Mouse (Mus musculus) urinary bladder, postnatal 25 days (tissue): ENCODE results near the gene Slc38a6.

Source experiments
- DNase-seq: peaks from one replicate; pipeline ENCODE4 v3.0.0; 2022; ENCODE audit warnings: low spot score

Gene Slc38a6

DNA sequence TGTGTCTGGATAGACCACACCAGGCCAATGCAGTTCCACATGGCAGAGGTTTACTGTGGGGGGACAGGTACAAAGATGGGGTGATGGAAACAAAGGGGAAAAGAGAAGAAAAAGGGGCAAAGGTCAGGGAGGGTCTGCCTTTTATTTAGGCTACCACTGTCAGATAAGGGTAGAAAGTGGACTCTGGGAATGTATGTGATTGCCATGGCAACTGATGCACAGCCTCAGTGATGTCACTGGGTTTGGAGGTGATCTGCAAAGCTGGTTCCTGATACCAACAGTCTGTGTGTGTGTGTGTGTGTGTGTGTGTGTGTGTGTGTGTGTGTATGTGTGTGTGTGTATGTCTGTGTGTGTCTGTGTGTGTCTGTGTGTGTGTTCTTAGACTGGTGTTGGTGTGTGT lies 106.4 kb downstream of the Slc38a6 start:
- no peak for DNase-seq

DNA sequence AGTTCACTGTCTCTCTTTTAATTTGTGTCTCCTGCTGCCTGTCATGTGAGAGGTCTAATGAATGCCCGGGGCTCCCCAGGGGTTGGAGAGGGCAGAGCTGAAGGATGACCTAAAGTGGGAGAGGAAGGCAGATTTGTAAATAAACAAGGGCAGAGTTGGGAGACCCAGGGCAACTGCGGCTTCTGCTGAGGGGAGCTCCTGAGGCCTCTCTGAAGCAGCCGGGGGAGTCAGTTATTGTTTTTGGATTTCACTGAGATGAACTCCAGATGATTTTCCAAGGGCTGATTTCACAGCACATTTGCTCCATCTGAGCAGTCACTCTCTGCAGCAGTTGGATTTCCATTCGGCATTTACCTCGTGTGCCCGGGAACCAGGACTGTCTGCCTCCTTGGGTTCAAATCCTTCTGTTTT lies 107.3 kb downstream of the Slc38a6 start:
- DNase-seq, result no peak

DNA sequence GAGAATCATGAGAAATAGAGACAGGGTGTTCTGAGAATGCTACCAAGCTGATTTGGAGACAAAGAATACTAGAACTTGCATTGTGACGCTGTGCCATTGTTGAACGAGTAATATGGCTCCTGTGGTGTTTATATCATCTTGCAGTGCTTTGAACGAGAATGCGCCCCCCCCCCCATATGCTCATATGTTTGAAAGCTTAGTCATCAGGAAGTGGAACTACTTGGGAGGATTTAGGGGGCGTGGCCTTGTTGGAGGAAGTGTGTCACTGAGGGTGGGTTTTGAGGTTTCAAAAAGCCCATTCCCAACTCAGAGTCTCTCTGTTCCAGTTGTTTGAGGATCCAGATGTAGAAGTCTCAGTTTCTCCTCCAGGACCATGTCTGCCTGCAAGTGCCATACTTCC lies 108.0 kb downstream of the Slc38a6 start:
- no peak for DNase-seq

DNA sequence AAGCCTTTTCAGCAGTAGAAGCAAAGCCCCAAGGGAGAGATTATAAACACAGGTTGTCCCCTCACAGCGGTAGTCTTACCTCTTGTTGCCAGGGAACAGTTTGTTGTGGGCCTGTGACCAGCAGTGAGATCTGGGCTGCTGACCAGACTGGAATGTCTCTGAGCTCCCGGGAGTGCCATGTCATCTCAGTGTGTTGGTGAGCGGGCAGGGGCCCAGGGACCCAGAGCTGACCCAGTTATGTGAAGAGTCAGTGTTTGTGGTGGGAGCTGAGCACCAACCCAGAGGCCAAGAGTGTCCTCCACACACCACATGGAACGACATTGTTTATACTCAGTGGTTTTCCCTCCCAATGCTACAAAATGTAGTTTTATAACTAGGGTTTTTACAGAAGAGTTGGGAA lies 112.8 kb downstream of the Slc38a6 start:
- DNase-seq, result no peak

DNA sequence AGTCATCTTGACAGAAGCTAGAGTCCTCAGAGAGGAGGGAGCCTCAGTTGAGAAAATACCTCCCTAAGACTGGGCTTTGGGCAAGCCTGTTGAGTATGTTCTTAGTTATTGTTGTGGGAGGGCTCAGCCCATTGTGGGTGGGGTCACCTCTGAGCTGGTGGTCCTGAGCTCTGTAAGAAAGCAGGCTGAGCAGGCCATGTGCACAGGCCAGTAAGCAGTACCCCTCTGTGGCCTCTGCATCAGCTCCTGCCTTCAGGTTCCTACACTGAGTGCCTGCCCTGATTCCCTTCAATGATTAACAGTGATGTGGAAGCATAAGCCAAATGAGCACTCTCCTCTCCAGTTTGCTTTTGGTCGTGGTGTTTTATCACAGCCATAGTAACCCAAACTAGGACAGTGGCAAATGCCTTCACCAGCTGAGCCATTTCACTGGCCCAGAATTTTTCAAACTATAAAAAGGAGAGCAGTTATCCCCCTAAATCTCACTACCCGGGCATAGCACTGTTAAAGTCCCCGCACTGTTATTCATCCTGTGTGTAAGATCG lies 114.0 kb downstream of the Slc38a6 start:
- no peak for DNase-seq

DNA sequence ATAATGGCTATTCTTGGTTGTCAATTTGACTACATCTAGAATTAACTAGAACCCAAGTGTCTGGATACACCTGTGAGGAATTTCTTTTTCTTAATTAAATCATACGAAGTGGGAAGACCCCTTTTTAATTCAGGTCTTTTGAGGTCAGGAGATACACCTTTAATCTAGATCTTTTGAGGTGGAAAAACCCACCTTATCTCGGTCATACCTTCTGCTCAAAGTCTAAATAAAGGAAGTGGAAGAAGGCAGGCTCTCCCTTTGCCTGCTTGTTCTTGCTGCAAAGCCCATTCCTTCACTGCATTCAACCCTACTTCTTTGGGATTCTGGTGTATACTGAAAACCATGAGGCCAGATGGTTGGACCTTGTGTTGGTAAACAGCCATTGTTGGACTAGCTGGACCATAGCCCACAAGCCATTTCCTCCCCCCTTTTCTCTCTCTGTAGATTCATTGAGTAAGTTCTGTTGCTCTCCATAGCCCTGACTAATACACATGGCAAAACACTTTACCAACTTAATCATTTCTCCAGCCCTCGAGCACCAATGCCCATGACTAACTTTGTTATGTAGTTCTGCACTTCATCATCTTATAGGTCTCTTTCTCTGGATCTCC lies 115.0 kb downstream of the Slc38a6 start:
- no peak for DNase-seq

DNA sequence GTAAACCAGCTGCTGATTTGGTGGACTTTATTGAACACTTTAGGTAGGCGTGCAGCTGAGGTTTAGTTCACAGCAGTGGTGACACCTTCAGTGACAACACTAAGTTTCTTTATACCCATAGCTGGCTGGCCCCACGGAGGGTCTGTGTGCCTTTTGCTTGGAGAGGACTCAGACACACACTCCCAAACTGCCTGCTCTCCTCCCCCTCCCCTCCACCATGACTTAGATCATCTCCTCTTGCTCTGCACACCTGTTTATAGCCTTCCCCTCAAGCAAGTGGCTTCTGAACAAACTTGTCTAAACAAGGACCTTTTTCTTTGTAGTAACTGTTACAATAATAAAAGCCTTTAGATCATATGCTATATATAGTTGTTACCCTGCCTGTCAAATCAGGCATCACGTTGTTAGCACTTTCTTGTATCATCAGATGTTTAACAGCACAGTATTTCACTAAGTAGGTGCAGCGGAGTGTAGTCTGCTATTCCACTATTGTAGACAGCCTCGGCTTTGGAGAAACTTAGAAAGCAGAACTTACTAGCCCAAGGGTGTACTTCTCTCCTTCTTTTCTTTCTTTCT lies 115.6 kb downstream of the Slc38a6 start:
- no peak for DNase-seq

DNA sequence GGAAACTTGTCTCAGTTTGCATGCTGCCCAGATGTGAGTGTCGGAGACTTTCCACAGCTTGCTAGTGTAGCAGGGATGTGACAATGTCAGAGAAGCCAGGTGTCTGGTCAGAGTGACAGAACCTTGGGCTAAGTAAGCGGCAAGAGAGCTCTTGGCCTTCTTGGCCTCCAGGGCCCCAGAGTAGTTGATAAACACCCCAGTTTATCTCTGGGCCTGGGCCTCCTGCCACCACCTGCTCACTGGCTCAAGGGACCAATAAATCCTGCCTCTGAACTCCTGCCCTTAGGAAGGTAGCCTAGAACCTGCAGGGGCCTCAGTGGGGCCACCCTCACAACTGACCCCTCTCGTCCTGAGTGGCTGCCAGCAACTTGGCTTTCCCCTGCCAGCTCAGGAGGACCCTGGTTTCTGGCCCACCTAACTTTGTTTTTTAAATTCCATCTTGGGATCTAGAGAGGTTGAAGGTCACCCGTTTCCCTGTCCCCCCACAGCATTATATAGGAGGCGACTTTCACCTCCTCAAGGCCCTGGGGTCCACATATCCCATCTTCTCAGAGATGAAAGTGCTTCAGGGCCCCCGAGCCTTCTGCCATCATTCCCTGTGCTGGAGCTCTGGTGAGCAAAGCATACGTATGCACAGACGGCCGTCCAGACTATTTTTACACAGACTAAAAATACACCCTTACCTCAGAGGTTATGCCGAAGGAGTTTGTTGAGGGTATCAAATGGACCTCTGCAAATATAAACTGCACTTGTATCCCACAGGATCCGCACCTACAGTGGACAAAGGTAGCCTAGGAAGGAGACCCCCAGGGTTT lies 116.5 kb downstream of the Slc38a6 start:
- DNase-seq, result no peak
